Mouse (Mus musculus) heart, adult 2 months (tissue): ENCODE measurements around the gene Cblc.

Source experiments
- CTCF ChIP-seq: fragments of 200-600 bp; IDR thresholded peaks from 2 replicates; pipeline ENCODE4 v1.8.1; 2022; ENCODE audit warnings: antibody characterized with exemption, mild to moderate bottlenecking, moderate library complexity
- POLR2A ChIP-seq: fragments of 200-500 bp; IDR thresholded peaks from 2 replicates; pipeline ENCODE4 v1.6.1; 2011; ENCODE audit warnings: mild to moderate bottlenecking, low read depth, low read length, control low read depth; ENCODE audit not compliant: insufficient read depth

- TF ChIP-seq CTCF: no peak
- no peak for TF ChIP-seq POLR2A
These were observed 22.3 kb upstream of the Cblc start for GRCm38 (mm10) chr7:19818875-19819274.
